Mouse (Mus musculus) heart, embryonic 15.5 days (tissue): ENCODE measurements around the gene Sult2b1. TPM values are rescaled to one million over a fixed set of nuclear protein-coding genes. Genes with fewer than 3 reads are reported as not detected.

ENCODE experiments used
- ATAC-seq: fragments of 200-750 bp; cut with Nextera tagmentation; replicated peaks from 2 replicates; pipeline ENCODE4 v1.8.0; 2017; ENCODE audit warnings: low read depth, moderate TSS enrichment; ENCODE audit not compliant: insufficient number of reproducible peaks, insufficient read depth, low FRiP score
- H3K27ac ChIP-seq: fragments of 300-500 bp; sonication (generic); 2 replicates; pipeline ENCODE4 v1.5.1; 2015; ENCODE audit warnings: mild to moderate bottlenecking, inconsistent platforms
- H3K27me3 ChIP-seq: fragments of 300-500 bp; sonication (generic); 2 replicates; pipeline ENCODE4 v1.6.1; 2015; ENCODE audit warnings: inconsistent platforms
- H3K36me3 ChIP-seq: fragments of 300-500 bp; sonication (generic); 2 replicates; pipeline ENCODE4 v1.6.1; 2015; ENCODE audit warnings: mild to moderate bottlenecking, inconsistent platforms
- H3K4me1 ChIP-seq: fragments of 300-500 bp; sonication (generic); replicated peaks from 2 replicates; pipeline ENCODE4 v1.6.1; 2015; ENCODE audit warnings: inconsistent platforms
- H3K4me2 ChIP-seq: fragments of 300-500 bp; sonication (generic); 2 replicates; pipeline ENCODE4 v1.6.1; 2015; ENCODE audit warnings: inconsistent platforms, mild to moderate bottlenecking, moderate library complexity
- H3K4me3 ChIP-seq: fragments of 300-500 bp; sonication (generic); 2 replicates; pipeline ENCODE4 v1.5.1; 2015; ENCODE audit warnings: mild to moderate bottlenecking, inconsistent platforms
- H3K9ac ChIP-seq: fragments of 300-500 bp; sonication (generic); 2 replicates; pipeline ENCODE4 v1.6.1; 2015; ENCODE audit warnings: mild to moderate bottlenecking, inconsistent platforms
- H3K9me3 ChIP-seq: fragments of 300-500 bp; sonication (generic); replicated peaks from 2 replicates; pipeline ENCODE4 v1.6.1; 2016; ENCODE audit warnings: inconsistent platforms
- WGBS: fragments of 180-500 bp; shearing (Covaris S2); methylation state at CpG from one replicate; pipeline ENCODE4 v1.1.7; 2015; ENCODE audit warnings: mixed read lengths; 5-methylcytosine and 5-hydroxymethylcytosine counted together
- polyA plus RNA-seq: library from polyadenylated mRNA; unstranded; fragments of >200 nt; fragmentation: Nextera tagmentation; extraction: Ambion mirVana; gene quantifications from 2 replicates; pipeline ENCODE4 v1.2.1, GENCODE M21; 2015

Sult2b1 gene
- polyA plus RNA-seq, 1 experiment from 2014 or later: 0.21 TPM

GRCm38 (mm10) chr7:45716460-45716857 is 68.0 kb downstream of the Sult2b1 start:
- WGBS: 86% methylated on average over 3 of the region's 3 CpGs
- peak overlapping the region; percentile 80 for H3K4me2 ChIP-seq
- peaks cover 43% of the 10 kb centered on the region for H3K4me1 ChIP-seq
- no peaks in the 10 kb centered on the region for H3K27me3 ChIP-seq
- H3K4me3 ChIP-seq: peak overlapping the region; percentile 69
- H3K9ac ChIP-seq: peak overlapping the region; percentile 86; the same call in 1 of the 2 replicates
- H3K9me3 ChIP-seq: no peaks in the 10 kb centered on the region
- 0 out of 2 replicates have a peak overlapping the region, but pooled peaks have one; percentile 89 for H3K27ac ChIP-seq
- no peak for ATAC-seq
- H3K36me3 ChIP-seq: peaks cover 36% of the 10 kb centered on the region

DNA sequence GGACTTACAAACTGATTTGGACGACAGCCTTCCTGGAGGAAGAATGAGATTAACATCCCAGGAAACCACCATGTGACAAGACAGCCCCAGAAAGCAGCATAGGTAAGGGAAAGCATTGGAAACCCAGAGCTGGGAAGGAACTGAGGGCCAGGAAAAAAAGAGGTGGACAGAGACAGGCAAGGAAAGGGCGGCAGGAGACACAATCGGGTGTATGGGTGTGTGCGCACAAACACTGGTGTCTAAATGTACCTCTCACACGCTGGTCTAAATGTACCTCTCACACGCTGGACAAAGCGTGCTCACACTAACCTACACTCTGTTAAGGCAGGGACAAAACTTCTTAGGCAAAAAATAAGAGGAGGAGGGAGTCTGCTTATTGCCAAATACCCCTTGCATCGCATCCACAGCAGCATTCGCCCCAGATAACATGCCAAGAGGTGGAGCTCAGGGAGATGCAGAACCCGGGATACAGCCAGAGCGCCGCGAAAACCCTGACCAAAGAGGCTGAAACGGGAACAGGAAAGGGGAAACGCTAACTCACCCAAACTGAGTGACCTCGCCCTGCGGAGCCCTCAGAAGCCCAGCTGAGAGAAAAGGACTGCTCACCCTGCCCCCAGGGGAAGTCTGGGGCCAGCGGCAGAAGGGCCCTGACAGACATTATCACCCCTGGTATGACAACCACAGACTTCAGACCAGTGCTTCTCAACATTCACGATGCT is 68.6 kb downstream of the Sult2b1 start:
- Histone ChIP-seq H3K36me3 (peaks cover 37% of the 10 kb centered on the region), H3K9me3 (no peaks in the 10 kb centered on the region), H3K4me1 (peaks cover 43% of the 10 kb centered on the region), H3K4me3 (peak overlapping the region; percentile 69), H3K27ac (peak overlapping the region; percentile 44), H3K27me3 (no peaks in the 10 kb centered on the region), H3K9ac (peak overlapping the region; percentile 3; the same call in 1 of the 2 replicates), H3K4me2 (peak overlapping the region; percentile 80)
- 75% methylated on average over 19 of the region's 19 CpGs for WGBS
- no peak for ATAC-seq

DNA sequence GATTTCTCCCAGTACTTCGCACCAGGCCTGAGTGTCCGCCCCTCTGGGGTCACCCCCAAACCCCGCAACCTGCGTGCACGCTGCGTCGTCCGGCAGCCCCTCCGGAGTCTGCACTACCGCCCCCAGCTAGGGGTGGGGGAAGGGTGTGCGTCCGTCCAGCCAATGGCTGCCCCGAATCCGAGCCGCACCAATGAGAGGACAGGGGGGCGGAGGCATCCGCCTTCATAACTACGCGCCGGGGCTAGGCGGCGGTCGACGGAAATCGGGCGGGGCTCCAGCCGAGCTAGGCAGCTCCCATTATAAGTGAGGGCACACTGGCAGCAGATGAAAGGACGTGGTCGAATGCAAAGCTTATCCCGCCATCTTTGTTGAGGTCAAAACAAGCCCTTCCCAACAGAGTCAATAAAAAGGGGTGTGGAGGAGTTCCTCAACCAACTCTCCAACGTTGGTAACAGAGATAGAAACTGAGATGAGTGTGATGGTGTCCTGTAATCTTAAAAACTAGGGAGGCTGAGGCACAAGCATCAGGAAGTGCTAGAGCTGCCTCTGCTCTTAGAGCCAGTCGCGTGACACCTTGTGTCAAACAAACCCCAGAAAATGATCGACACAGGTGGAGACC is 69.3 kb downstream of the Sult2b1 start, which contains the start of gene Rpl18:
Gene Rpl18, plus strand, starts transcription at position 368 of the 619 bp plus-strand sequence.
- H3K4me3 ChIP-seq: peak within 1 kb of the TSS; percentile 69
- peaks cover 43% of the 10 kb centered on the region for H3K4me1 ChIP-seq
- peak within 1 kb of the TSS; percentile 63 for H3K9ac ChIP-seq
- peak; percentile 86 for ATAC-seq
- H3K9me3 ChIP-seq: no peaks in the 10 kb centered on the region
- peaks cover 35% of the 10 kb centered on the region for H3K36me3 ChIP-seq
- 6% methylated on average over 34 of the region's 34 CpGs for WGBS
- H3K27ac ChIP-seq: peak within 1 kb of the TSS; percentile 44
- peak within 1 kb of the TSS; percentile 80 for H3K4me2 ChIP-seq
- H3K27me3 ChIP-seq: no peaks in the 10 kb centered on the region

DNA sequence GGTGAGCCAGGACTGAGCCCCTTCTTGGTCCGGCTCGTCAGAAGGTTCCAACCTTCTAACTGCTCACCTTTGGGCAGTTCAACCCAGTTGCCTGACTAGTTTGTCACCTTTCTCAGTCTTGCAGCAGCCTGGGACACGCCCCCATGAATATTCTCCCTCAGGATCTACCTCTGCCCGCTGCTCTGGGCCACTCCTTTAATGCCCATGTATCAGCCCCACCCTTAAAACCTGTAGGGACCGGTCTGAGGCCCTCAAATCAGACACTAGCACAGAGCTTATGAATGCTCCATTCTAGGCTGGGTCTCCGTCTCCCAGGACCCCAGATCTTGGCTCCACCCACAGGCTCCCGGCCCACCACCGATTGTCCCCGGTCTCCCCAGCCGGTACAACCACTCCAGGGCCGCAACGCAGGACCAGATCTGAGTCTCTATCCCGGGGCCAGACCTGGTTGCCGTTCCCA is 69.8 kb downstream of the Sult2b1 start:
- H3K36me3 ChIP-seq: peaks cover 31% of the 10 kb centered on the region
- peak overlapping the region; percentile 69 for H3K4me3 ChIP-seq
- peak overlapping the region; percentile 80 for H3K4me2 ChIP-seq
- WGBS: 9% methylated on average over 14 of the region's 14 CpGs
- peaks cover 40% of the 10 kb centered on the region for H3K4me1 ChIP-seq
- H3K9me3 ChIP-seq: no peaks in the 10 kb centered on the region
- H3K9ac ChIP-seq: peak overlapping the region; percentile 63
- 0 out of 2 replicates have a peak overlapping the region, but pooled peaks have one; percentile 10 for H3K27ac ChIP-seq
- peak; percentile 15 for ATAC-seq
- no peaks in the 10 kb centered on the region for H3K27me3 ChIP-seq

DNA sequence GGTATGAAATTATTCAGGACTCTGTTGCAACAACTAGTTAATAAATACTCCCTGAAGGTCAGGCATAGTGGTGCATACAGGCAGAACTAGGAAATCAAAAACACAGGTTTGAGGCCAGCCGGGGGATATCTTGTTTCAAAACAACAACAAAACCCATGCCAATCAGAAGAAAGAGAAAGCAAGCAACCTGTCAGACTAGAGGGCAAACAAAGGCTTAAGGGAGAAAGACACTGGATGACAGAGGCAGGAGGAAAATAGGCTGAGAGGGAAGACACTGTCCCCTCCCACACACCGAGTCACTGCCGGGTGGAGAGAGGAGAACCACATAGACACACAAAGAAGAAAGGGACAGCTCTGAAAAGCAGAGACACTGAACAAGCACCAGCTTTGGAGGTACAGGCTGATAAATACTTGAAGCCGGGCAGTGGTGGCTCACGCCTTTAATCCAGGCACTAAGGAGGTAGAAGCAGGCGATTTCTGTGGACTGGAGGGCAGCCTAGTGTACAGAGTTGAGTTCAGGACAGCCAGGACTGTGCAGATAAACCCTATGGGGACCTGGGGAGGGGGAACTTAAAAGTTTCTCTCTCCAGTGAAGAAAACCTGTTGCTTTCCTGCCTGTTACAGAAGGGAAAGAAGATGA is 70.5 kb downstream of the Sult2b1 start:
- Histone ChIP-seq H3K4me2 (peak overlapping the region; percentile 80), H3K27me3 (no peaks in the 10 kb centered on the region), H3K9ac (peak overlapping the region; percentile 63), H3K4me3 (peak overlapping the region; percentile 69), H3K27ac (no peak overlapping the region), H3K9me3 (no peaks in the 10 kb centered on the region), H3K4me1 (peaks cover 35% of the 10 kb centered on the region), H3K36me3 (peaks cover 32% of the 10 kb centered on the region)
- WGBS: 79% methylated on average over 6 of the region's 6 CpGs
- ATAC-seq: no peak

- Histone ChIP-seq H3K9me3 (no peaks in the 10 kb centered on the region), H3K27ac (no peak overlapping the region), H3K9ac (no peak overlapping the region), H3K27me3 (no peaks in the 10 kb centered on the region), H3K4me1 (peaks cover 36% of the 10 kb centered on the region), H3K4me3 (no peak overlapping the region), H3K36me3 (peaks cover 32% of the 10 kb centered on the region), H3K4me2 (no peak overlapping the region)
- no peak for ATAC-seq
- WGBS: 95% methylated on average over 16 of the region's 16 CpGs
Observed at GRCm38 (mm10) chr7:45713396-45713795, 71.1 kb downstream of the Sult2b1 start.

DNA sequence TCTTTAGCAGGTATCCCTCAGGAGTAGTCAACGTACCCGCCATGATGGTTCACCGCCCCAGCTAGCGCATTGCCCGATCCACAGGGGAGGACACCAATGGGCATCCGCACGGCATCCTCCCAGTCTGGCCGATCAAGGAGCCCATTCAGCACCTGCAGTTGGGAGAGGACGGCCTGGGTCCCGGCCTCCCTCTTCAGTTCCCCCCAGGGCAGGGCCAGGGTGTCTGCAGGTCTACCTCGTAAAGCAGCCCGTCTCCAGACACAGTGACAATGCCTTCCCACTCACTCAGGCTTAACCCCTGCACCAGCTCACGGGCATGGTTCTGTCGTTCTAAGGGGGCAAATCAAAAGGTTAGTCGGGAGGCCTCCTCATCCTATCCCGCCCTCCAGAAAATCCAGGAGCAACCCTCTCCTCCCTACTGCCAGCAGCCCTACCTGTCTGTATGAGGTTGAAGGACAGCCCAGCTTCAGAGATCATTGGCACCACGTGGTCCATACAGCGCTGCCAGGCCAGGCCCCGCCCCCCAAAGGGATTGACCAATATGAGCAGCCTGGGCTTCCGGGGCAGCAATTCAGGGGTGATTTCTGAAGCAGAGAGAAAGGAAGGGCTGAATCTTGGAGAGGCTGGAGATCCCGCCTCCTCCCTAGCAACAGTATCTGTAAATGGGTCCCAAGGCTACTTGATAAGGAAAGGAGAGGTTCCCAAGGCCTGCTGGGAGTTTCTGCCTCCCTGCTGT is 72.3 kb downstream of the Sult2b1 start:
- no peak for ATAC-seq
- peaks cover 48% of the 10 kb centered on the region for H3K4me1 ChIP-seq
- no peak overlapping the region for H3K4me3 ChIP-seq
- peaks cover 32% of the 10 kb centered on the region for H3K36me3 ChIP-seq
- no peak overlapping the region for H3K9ac ChIP-seq
- H3K4me2 ChIP-seq: no peak overlapping the region
- no peaks in the 10 kb centered on the region for H3K27me3 ChIP-seq
- 91% methylated on average over 21 of the region's 21 CpGs for WGBS
- no peak overlapping the region for H3K27ac ChIP-seq
- H3K9me3 ChIP-seq: no peaks in the 10 kb centered on the region

DNA sequence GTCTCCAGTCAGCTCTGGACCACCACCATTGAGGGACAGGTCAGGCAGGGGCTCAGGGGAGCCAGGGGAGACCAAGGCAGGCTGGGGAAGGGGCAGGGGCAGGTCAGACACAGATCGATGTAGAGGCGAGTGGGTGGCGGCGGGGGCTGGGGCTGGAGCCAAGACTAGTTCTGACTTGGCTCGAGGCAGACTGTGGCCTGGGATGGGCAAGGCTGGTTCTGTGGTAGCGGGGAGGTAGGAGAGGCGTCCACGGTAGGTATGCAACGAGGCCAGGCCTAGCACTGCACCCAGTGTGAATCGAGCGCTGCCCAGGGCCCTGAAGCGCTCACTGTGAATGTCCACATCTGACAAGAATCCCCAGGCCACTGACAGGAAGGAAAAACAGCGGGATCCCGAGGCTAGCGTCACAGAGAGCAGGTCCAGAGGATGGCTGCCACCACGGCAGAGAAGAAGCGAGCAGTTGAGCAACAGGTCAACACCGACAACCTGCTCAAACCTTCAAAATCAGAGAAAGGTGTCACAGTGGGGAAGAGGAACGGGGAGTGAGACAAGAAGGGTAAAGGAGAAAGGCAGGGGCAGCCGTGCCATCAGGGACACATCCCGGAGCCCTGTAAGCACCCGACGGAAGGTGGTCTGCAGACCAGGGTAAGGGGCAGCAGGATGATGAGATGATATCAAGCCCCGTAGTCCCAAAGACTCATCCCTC is 73.0 kb downstream of the Sult2b1 start:
- Histone ChIP-seq H3K4me2 (no peak overlapping the region), H3K27ac (no peak overlapping the region), H3K27me3 (no peaks in the 10 kb centered on the region), H3K9me3 (no peaks in the 10 kb centered on the region), H3K4me1 (peaks cover 47% of the 10 kb centered on the region), H3K36me3 (peaks cover 32% of the 10 kb centered on the region), H3K9ac (no peak overlapping the region), H3K4me3 (no peak overlapping the region)
- WGBS: 89% methylated on average over 24 of the region's 24 CpGs
- ATAC-seq: no peak

GRCm38 (mm10) chr7:45710477-45711191 is 73.8 kb downstream of the Sult2b1 start:
- Histone ChIP-seq H3K4me1 (peaks cover 47% of the 10 kb centered on the region), H3K4me2 (no peak overlapping the region), H3K4me3 (no peak overlapping the region), H3K27me3 (no peaks in the 10 kb centered on the region), H3K27ac (no peak overlapping the region), H3K9ac (no peak overlapping the region), H3K9me3 (no peaks in the 10 kb centered on the region), H3K36me3 (peaks cover 32% of the 10 kb centered on the region)
- WGBS: 94% methylated on average over 20 of the region's 20 CpGs
- ATAC-seq: no peak

- H3K9me3 ChIP-seq: no peaks in the 10 kb centered on the region
- H3K27ac ChIP-seq: no peak overlapping the region
- no peak overlapping the region for H3K9ac ChIP-seq
- no peaks in the 10 kb centered on the region for H3K27me3 ChIP-seq
- WGBS: 71% methylated on average over 14 of the region's 14 CpGs
- H3K36me3 ChIP-seq: peaks cover 32% of the 10 kb centered on the region
- peaks cover 48% of the 10 kb centered on the region for H3K4me1 ChIP-seq
- no peak overlapping the region for H3K4me3 ChIP-seq
- ATAC-seq: no peak
- H3K4me2 ChIP-seq: no peak overlapping the region
Observed at GRCm38 (mm10) chr7:45709677-45710355, 74.7 kb downstream of the Sult2b1 start.
